Mouse (Mus musculus): ENCODE results near the gene Ssc5d. TPM values are rescaled to one million over a fixed set of nuclear protein-coding genes. Genes with fewer than 3 reads are reported as not detected.

The Ssc5d gene
- polyA plus RNA-seq, 1 experiment from 2014 or later = 1.4 TPM

GRCm38 (mm10) chr7:4948386-4948785 is 22.8 kb downstream of the Ssc5d start:
- no peaks in the 10 kb centered on the region for H3K9me3 ChIP-seq (ENCODE audit: control insufficient read depth, low read length)
- WGBS = 73% methylated on average over 6 of the region's 6 CpGs
- no peak for ATAC-seq (ENCODE audit: low FRiP score)

GRCm38 (mm10) chr7:4950561-4951342 is 25.2 kb downstream of the Ssc5d start:
- H3K27ac ChIP-seq (ENCODE audit: low read depth, low read length) = no peak overlapping the region
- no peak overlapping the region for H3K4me2 ChIP-seq (replicated peaks; ENCODE audit: low read depth, low read length)
- H3K4me3 ChIP-seq (ENCODE audit: low read depth, low read length) = no peak overlapping the region
- H3K9me3 ChIP-seq (ENCODE audit: control insufficient read depth, low read length) = no peaks in the 10 kb centered on the region
- H3K27me3 ChIP-seq (ENCODE audit: control insufficient read depth, insufficient read depth, low read length) = no peaks in the 10 kb centered on the region
- 84% methylated on average over 19 of the region's 19 CpGs for WGBS
- DNase-seq (ENCODE audit: low spot score) (no peak), ATAC-seq (ENCODE audit: low FRiP score) (no peak)
- H3K4me1 ChIP-seq (replicated peaks; ENCODE audit: control insufficient read depth, insufficient read depth, low read length) = no peaks in the 10 kb centered on the region
- H3K9ac ChIP-seq (ENCODE audit: low read depth, low read length) = no peak overlapping the region
- H3K36me3 ChIP-seq (ENCODE audit: control insufficient read depth, insufficient read depth, low read length) = no peaks in the 10 kb centered on the region

More at GRCm38 (mm10) chr7:4948386-4948785, 22.8 kb downstream of the Ssc5d start:
- no peaks in the 10 kb centered on the region for H3K36me3 ChIP-seq (ENCODE audit: control insufficient read depth, insufficient read depth, low read length)
- H3K4me3 ChIP-seq (ENCODE audit: low read depth, low read length) = no peak overlapping the region
- H3K9ac ChIP-seq (ENCODE audit: low read depth, low read length) = no peak overlapping the region
- no peak overlapping the region for H3K4me2 ChIP-seq (replicated peaks; ENCODE audit: low read depth, low read length)
- no peaks in the 10 kb centered on the region for H3K27me3 ChIP-seq (ENCODE audit: control insufficient read depth, insufficient read depth, low read length)
- no peak for DNase-seq (ENCODE audit: low spot score)
- no peaks in the 10 kb centered on the region for H3K4me1 ChIP-seq (replicated peaks; ENCODE audit: control insufficient read depth, insufficient read depth, low read length)
- no peak overlapping the region for H3K27ac ChIP-seq (ENCODE audit: low read depth, low read length)

- H3K4me1 ChIP-seq (replicated peaks; ENCODE audit: control insufficient read depth, insufficient read depth, low read length) = no peaks in the 10 kb centered on the region
- DNase-seq (ENCODE audit: low spot score) (no peak), ATAC-seq (ENCODE audit: low FRiP score) (no peak)
- H3K9ac ChIP-seq (ENCODE audit: low read depth, low read length) = no peak overlapping the region
- H3K27me3 ChIP-seq (ENCODE audit: control insufficient read depth, insufficient read depth, low read length) = no peaks in the 10 kb centered on the region
- no peak overlapping the region for H3K27ac ChIP-seq (ENCODE audit: low read depth, low read length)
- 27% methylated on average over 10 of the region's 10 CpGs for WGBS
- no peak overlapping the region for H3K4me2 ChIP-seq (replicated peaks; ENCODE audit: low read depth, low read length)
- no peaks in the 10 kb centered on the region for H3K36me3 ChIP-seq (ENCODE audit: control insufficient read depth, insufficient read depth, low read length)
- H3K4me3 ChIP-seq (ENCODE audit: low read depth, low read length) = no peak overlapping the region
- no peaks in the 10 kb centered on the region for H3K9me3 ChIP-seq (ENCODE audit: control insufficient read depth, low read length)
Measured at GRCm38 (mm10) chr7:4953815-4954445, 28.3 kb downstream of the Ssc5d start.

GRCm38 (mm10) chr7:4957361-4957760 is 31.8 kb downstream of the Ssc5d start:
- Histone ChIP-seq H3K27me3 (ENCODE audit: control insufficient read depth, insufficient read depth, low read length) (no peaks in the 10 kb centered on the region), H3K27ac (ENCODE audit: low read depth, low read length) (no peak overlapping the region), H3K4me1 (replicated peaks; ENCODE audit: control insufficient read depth, insufficient read depth, low read length) (no peaks in the 10 kb centered on the region), H3K36me3 (ENCODE audit: control insufficient read depth, insufficient read depth, low read length) (no peaks in the 10 kb centered on the region), H3K9me3 (ENCODE audit: control insufficient read depth, low read length) (no peaks in the 10 kb centered on the region), H3K4me3 (ENCODE audit: low read depth, low read length) (no peak overlapping the region), H3K4me2 (replicated peaks; ENCODE audit: low read depth, low read length) (no peak overlapping the region), H3K9ac (ENCODE audit: low read depth, low read length) (no peak overlapping the region)
- ATAC-seq (ENCODE audit: low FRiP score) (no peak), DNase-seq (ENCODE audit: low spot score) (no peak)
- 88% methylated on average over 10 of the region's 10 CpGs for WGBS

- Histone ChIP-seq H3K27ac (ENCODE audit: low read depth, low read length) (no peak overlapping the region), H3K4me3 (ENCODE audit: low read depth, low read length) (no peak overlapping the region), H3K36me3 (ENCODE audit: control insufficient read depth, insufficient read depth, low read length) (no peaks in the 10 kb centered on the region), H3K4me2 (replicated peaks; ENCODE audit: low read depth, low read length) (no peak overlapping the region), H3K9ac (ENCODE audit: low read depth, low read length) (no peak overlapping the region), H3K4me1 (replicated peaks; ENCODE audit: control insufficient read depth, insufficient read depth, low read length) (no peaks in the 10 kb centered on the region), H3K27me3 (ENCODE audit: control insufficient read depth, insufficient read depth, low read length) (no peaks in the 10 kb centered on the region), H3K9me3 (ENCODE audit: control insufficient read depth, low read length) (no peaks in the 10 kb centered on the region)
- 81% methylated on average over 5 of the region's 5 CpGs for WGBS
- ATAC-seq (ENCODE audit: low FRiP score) (no peak), DNase-seq (ENCODE audit: low spot score) (no peak)
Measured at GRCm38 (mm10) chr7:4963527-4963926, 37.9 kb downstream of the Ssc5d start.

- Histone ChIP-seq H3K4me1 (replicated peaks; ENCODE audit: control insufficient read depth, insufficient read depth, low read length) (no peaks in the 10 kb centered on the region), H3K4me2 (replicated peaks; ENCODE audit: low read depth, low read length) (no peak within 1 kb of the TSS), H3K9ac (ENCODE audit: low read depth, low read length) (no peak within 1 kb of the TSS), H3K27ac (ENCODE audit: low read depth, low read length) (no peak within 1 kb of the TSS), H3K9me3 (ENCODE audit: control insufficient read depth, low read length) (no peaks in the 10 kb centered on the region), H3K4me3 (ENCODE audit: low read depth, low read length) (no peak within 1 kb of the TSS), H3K36me3 (ENCODE audit: control insufficient read depth, insufficient read depth, low read length) (no peaks in the 10 kb centered on the region), H3K27me3 (ENCODE audit: control insufficient read depth, insufficient read depth, low read length) (no peaks in the 10 kb centered on the region)
- DNase-seq (ENCODE audit: low spot score) = peak; percentile 66
- ATAC-seq (ENCODE audit: low FRiP score) = peak; percentile 54; the same call in 1 of the 2 replicates
- WGBS = 8% methylated on average over 10 of the region's 10 CpGs
Measured at GRCm38 (mm10) chr7:4964272-4964671, 38.7 kb downstream of the Ssc5d start, which contains the start of gene Sbk2. Sbk2 (minus strand) TSS chr7:4964406.

GRCm38 (mm10) chr7:4964988-4965387 is 39.4 kb downstream of the Ssc5d start:
- WGBS = 85% methylated on average over 5 of the region's 5 CpGs
- ATAC-seq (ENCODE audit: low FRiP score) = no peak

GRCm38 (mm10) chr7:4971068-4971467 is 45.5 kb downstream of the Ssc5d start, which contains the start of gene Sbk3:
Sbk3 (minus strand) TSS chr7:4971168.
- DNase-seq (ENCODE audit: low spot score) (no peak), ATAC-seq (ENCODE audit: low FRiP score) (no peak)
- Histone ChIP-seq H3K9me3 (ENCODE audit: control insufficient read depth, low read length) (no peaks in the 10 kb centered on the region), H3K9ac (ENCODE audit: low read depth, low read length) (no peak within 1 kb of the TSS), H3K27me3 (ENCODE audit: control insufficient read depth, insufficient read depth, low read length) (no peaks in the 10 kb centered on the region), H3K27ac (ENCODE audit: low read depth, low read length) (no peak within 1 kb of the TSS), H3K36me3 (ENCODE audit: control insufficient read depth, insufficient read depth, low read length) (no peaks in the 10 kb centered on the region), H3K4me3 (ENCODE audit: low read depth, low read length) (no peak within 1 kb of the TSS), H3K4me2 (replicated peaks; ENCODE audit: low read depth, low read length) (no peak within 1 kb of the TSS), H3K4me1 (replicated peaks; ENCODE audit: control insufficient read depth, insufficient read depth, low read length) (no peaks in the 10 kb centered on the region)
- 39% methylated on average over 6 of the region's 6 CpGs for WGBS

More at GRCm38 (mm10) chr7:4964988-4965387, 39.4 kb downstream of the Ssc5d start:
- Histone ChIP-seq H3K36me3 (ENCODE audit: control insufficient read depth, insufficient read depth, low read length) (no peaks in the 10 kb centered on the region), H3K4me3 (ENCODE audit: low read depth, low read length) (no peak overlapping the region), H3K27ac (ENCODE audit: low read depth, low read length) (no peak overlapping the region), H3K9me3 (ENCODE audit: control insufficient read depth, low read length) (no peaks in the 10 kb centered on the region), H3K4me2 (replicated peaks; ENCODE audit: low read depth, low read length) (no peak overlapping the region), H3K9ac (ENCODE audit: low read depth, low read length) (no peak overlapping the region), H3K27me3 (ENCODE audit: control insufficient read depth, insufficient read depth, low read length) (no peaks in the 10 kb centered on the region), H3K4me1 (replicated peaks; ENCODE audit: control insufficient read depth, insufficient read depth, low read length) (no peaks in the 10 kb centered on the region)
- DNase-seq (ENCODE audit: low spot score) = no peak

- DNase-seq (ENCODE audit: low spot score) (no peak), ATAC-seq (ENCODE audit: low FRiP score) (no peak)
- H3K27me3 ChIP-seq (ENCODE audit: control insufficient read depth, insufficient read depth, low read length) = no peaks in the 10 kb centered on the region
- no peaks in the 10 kb centered on the region for H3K9me3 ChIP-seq (ENCODE audit: control insufficient read depth, low read length)
- no peak overlapping the region for H3K4me2 ChIP-seq (replicated peaks; ENCODE audit: low read depth, low read length)
- no peak overlapping the region for H3K27ac ChIP-seq (ENCODE audit: low read depth, low read length)
- no peak overlapping the region for H3K9ac ChIP-seq (ENCODE audit: low read depth, low read length)
- no peaks in the 10 kb centered on the region for H3K4me1 ChIP-seq (replicated peaks; ENCODE audit: control insufficient read depth, insufficient read depth, low read length)
- 28% methylated on average over 7 of the region's 7 CpGs for WGBS
- H3K36me3 ChIP-seq (ENCODE audit: control insufficient read depth, insufficient read depth, low read length) = no peaks in the 10 kb centered on the region
- H3K4me3 ChIP-seq (ENCODE audit: low read depth, low read length) = no peak overlapping the region
Measured at GRCm38 (mm10) chr7:4971710-4972109, 46.1 kb downstream of the Ssc5d start.
